Mouse (Mus musculus) liver, adult 2 months (tissue): Measurements from ENCODE around the gene Qrsl1. TPM values are rescaled to one million over a fixed set of nuclear protein-coding genes. Genes with fewer than 3 reads are reported as not detected.

Source experiments
- DNase-seq: peaks from one replicate; pipeline ENCODE4 v3.0.0-alpha.2; 2011; ENCODE audit warnings: low read depth, low spot score; ENCODE audit errors: extremely low read depth
- H3K27ac ChIP-seq: fragments of 200-500 bp; replicated peaks from 2 replicates; pipeline ENCODE4 v1.5.1; 2012; ENCODE audit warnings: low read depth, mild to moderate bottlenecking, control low read depth, inconsistent platforms, low read length; ENCODE audit not compliant: insufficient read depth
- H3K27me3 ChIP-seq: fragments of 200-500 bp; 2 replicates; pipeline ENCODE4 v1.6.1; 2012; ENCODE audit warnings: mild to moderate bottlenecking, moderate library complexity, low read length, inconsistent platforms; ENCODE audit not compliant: control insufficient read depth, insufficient read depth
- H3K36me3 ChIP-seq: fragments of 200-500 bp; 2 replicates; pipeline ENCODE4 v1.6.1; 2012; ENCODE audit warnings: low read length, inconsistent platforms; ENCODE audit not compliant: control insufficient read depth, insufficient read depth
- H3K4me1 ChIP-seq: fragments of 200-500 bp; 2 replicates; pipeline ENCODE4 v1.6.1; 2011; ENCODE audit warnings: low read length; ENCODE audit not compliant: control insufficient read depth, insufficient read depth
- H3K4me3 ChIP-seq: fragments of 200-500 bp; 2 replicates; pipeline ENCODE4 v1.5.1; 2011; ENCODE audit warnings: low read depth, mild to moderate bottlenecking, control low read depth, low read length, moderate library complexity; ENCODE audit not compliant: insufficient read depth
- H3K79me2 ChIP-seq: fragments of 200-500 bp; 2 replicates; pipeline ENCODE4 v1.6.1; 2012; ENCODE audit warnings: inconsistent platforms, mild to moderate bottlenecking, low read length, moderate library complexity; ENCODE audit not compliant: control insufficient read depth, insufficient read depth
- H3K9ac ChIP-seq: fragments of 200-500 bp; 2 replicates; pipeline ENCODE4 v1.6.1; 2012; ENCODE audit warnings: low read depth, mild to moderate bottlenecking, control low read depth, inconsistent platforms, low read length
- CTCF ChIP-seq: fragments of 200-500 bp; IDR thresholded peaks from 2 replicates; pipeline ENCODE4 v1.5.1; 2011; ENCODE audit warnings: low read depth, low read length, control low read depth
- POLR2A ChIP-seq: fragments of 200-500 bp; IDR thresholded peaks from 2 replicates; pipeline ENCODE4 v1.6.1; 2011; ENCODE audit warnings: low read length, control low read depth; ENCODE audit not compliant: insufficient read depth; ENCODE audit errors: extremely low read depth
- WGBS: fragments of 180-500 bp; shearing (Covaris S2); methylation state at CpG from one replicate; pipeline ENCODE4 v1.1.7; 2018; 5-methylcytosine and 5-hydroxymethylcytosine counted together
- polyA plus RNA-seq: library from polyadenylated mRNA; depleted of rRNA; stranded (reverse); fragments of >200 nt; gene quantifications from 2 replicates; pipeline ENCODE4 v1.2.3, GENCODE M21; 2012
- total RNA-seq: library from RNA; depleted of rRNA; stranded (reverse); fragments of >200 nt; gene quantifications from 2 replicates; pipeline ENCODE4 v1.2.3, GENCODE M21; 2014

The Qrsl1 gene
- total and polyA plus RNA-seq, 2 experiments, result 3.1 to 5.9 TPM

DNA sequence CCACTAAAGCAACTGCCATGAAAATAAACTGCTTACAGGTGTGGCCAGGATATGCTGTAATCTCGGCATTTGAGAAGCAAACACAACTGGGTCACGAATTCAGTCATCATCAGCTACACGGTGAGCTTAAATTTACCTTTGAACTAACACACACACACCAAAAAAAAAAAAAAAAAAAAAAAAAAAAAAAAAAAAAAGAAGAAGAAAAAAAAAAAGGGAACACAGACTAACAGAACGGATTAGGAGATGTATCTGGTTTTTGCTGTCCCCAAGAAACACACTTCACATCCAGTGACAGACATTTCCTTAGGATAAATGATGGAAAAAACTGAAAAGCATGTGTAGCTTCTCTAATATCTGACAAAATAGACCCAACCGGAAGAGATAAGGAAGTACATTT lies 49.6 kb downstream of the Qrsl1 start:
- Histone ChIP-seq H3K79me2 (no peaks in the 10 kb centered on the region), H3K27me3 (no peaks in the 10 kb centered on the region), H3K27ac (no peak overlapping the region), H3K4me1 (no peaks in the 10 kb centered on the region), H3K36me3 (no peaks in the 10 kb centered on the region), H3K9ac (no peak overlapping the region), H3K4me3 (no peak overlapping the region)
- 69% methylated on average over 5 of the region's 5 CpGs for WGBS
- TF ChIP-seq POLR2A (no peak), CTCF (no peak)
- DNase-seq, result no peak

DNA sequence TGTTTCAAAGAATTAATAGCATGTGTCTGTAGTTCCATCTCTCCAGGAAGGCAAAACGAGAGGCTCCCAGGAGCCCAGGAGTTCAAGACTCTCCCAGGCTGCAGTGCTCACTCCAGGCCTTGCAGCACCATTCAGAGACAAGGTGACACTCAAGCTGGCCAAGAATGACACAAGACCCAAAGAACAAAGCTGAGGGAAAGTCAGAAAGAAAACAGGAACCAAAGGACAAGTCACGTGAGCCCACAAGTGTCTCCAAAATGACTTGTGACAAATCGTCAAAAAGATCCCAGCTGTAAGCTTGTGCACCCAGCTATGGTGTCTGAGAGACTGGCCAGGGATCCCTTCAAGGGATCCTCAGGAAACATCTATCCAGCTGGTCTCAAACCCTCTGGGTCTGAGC lies 52.1 kb downstream of the Qrsl1 start:
- Histone ChIP-seq H3K4me1 (no peaks in the 10 kb centered on the region), H3K9ac (no peak overlapping the region), H3K79me2 (no peaks in the 10 kb centered on the region), H3K27ac (no peak overlapping the region), H3K27me3 (no peaks in the 10 kb centered on the region), H3K36me3 (no peaks in the 10 kb centered on the region), H3K4me3 (no peak overlapping the region)
- TF ChIP-seq CTCF, result no peak
- WGBS, result 81% methylated on average over 3 of the region's 3 CpGs
- no peak for DNase-seq

DNA sequence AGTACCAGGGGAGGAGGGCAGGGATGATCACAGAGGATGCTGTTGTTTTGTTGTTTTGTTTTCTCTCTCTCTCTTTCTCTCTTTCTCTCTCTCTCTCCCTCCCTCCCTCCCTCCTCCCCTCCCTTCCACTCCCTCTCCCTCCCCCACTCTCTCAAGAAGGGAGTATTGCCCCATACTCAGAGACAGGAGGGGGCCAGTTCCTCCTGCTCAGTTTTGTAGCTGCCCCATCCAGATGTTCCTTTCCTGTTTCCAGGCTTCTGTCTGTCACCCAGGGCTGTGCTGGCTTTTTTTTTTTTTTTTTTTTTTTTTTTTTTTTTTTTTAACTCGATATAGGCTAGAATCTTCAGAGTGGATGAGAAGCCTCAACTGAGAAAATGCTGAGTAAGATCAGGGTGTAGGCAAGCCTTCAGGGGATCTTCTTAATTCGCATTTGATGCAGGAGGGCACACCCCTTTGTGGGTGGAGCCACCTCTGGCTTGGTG lies 55.4 kb downstream of the Qrsl1 start:
- Histone ChIP-seq H3K4me3 (no peak overlapping the region), H3K4me1 (no peaks in the 10 kb centered on the region), H3K36me3 (no peaks in the 10 kb centered on the region), H3K79me2 (no peaks in the 10 kb centered on the region), H3K27me3 (no peaks in the 10 kb centered on the region), H3K9ac (no peak overlapping the region), H3K27ac (no peak overlapping the region)
- WGBS, result 80% methylated on average over 2 of the region's 2 CpGs
- DNase-seq, result no peak
- TF ChIP-seq CTCF, result no peak
- no peak for TF ChIP-seq POLR2A

DNA sequence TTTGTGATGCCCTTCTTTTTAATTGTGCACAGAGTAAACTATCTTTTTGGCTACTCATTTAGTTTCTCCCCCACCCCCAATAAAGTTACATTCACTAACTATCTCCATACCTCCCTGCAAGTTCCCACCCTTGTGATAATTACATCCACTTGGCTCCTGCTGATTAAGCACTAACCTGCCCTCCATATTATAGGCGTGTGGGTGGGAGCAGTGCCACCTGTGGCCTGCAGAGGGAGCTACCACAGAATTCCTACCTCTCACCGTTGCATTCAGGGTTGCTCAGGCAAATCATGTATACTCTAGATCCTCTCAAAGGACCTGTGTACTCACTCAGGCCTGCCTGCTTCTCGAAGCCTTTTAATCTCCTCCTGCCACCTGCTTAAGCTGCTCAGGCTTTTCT lies 56.1 kb downstream of the Qrsl1 start:
- Histone ChIP-seq H3K79me2 (no peaks in the 10 kb centered on the region), H3K4me1 (no peaks in the 10 kb centered on the region), H3K27me3 (no peaks in the 10 kb centered on the region), H3K27ac (no peak overlapping the region), H3K36me3 (no peaks in the 10 kb centered on the region), H3K4me3 (no peak overlapping the region), H3K9ac (no peak overlapping the region)
- WGBS, result 91% methylated on average over 3 of the region's 3 CpGs
- TF ChIP-seq CTCF (0 out of 2 replicates have a peak, but pooled peaks have one; percentile 5), POLR2A (no peak)
- no peak for DNase-seq

DNA sequence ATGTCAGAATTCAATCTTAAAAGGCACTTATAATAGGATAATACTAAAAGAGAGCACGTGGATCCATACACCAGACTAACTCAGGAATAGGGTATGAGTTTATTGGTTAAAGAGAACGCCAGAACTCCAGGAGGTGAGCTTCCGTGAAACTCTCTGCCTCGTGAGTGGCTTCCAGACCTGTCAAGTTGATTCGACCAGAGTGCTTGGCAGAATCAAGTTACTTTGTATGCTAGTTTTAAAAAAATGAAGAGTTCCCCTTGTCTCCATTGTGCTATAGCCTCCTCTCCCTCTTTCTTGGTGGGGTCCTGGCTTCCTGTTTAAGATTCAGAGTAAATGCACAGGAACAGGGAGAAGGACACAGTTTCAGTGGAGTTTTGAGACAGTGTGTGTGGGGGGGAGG lies 60.1 kb downstream of the Qrsl1 start:
- no peaks in the 10 kb centered on the region for H3K4me1 ChIP-seq
- no peaks in the 10 kb centered on the region for H3K27me3 ChIP-seq
- H3K9ac ChIP-seq, result no peak overlapping the region
- H3K36me3 ChIP-seq, result no peaks in the 10 kb centered on the region
- TF ChIP-seq POLR2A, result no peak
- TF ChIP-seq CTCF, result no peak
- DNase-seq, result no peak
- no peaks in the 10 kb centered on the region for H3K79me2 ChIP-seq
- H3K27ac ChIP-seq, result no peak overlapping the region
- WGBS, result 81% methylated on average over 5 of the region's 5 CpGs
- no peak overlapping the region for H3K4me3 ChIP-seq

DNA sequence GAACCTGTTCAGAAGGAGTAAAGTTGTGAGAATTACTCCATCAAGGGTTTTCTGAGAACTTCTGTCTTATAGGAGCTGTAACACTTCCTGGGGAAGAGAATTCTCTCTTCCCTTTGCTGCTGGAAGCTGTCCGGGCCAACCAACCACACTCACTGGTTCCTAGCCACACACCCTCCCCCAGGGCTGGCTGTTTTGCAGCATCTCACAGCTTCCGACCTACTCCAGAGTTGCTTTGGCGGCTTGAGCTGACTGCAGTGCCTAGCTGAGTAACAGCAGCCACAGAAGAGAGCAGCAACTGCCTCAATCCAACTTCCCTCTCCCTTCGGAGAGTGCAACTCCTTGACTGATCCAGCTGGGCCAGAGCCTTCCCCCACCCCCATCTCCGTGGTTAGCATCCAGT lies 68.7 kb downstream of the Qrsl1 start:
- Histone ChIP-seq H3K27me3 (no peaks in the 10 kb centered on the region), H3K4me3 (no peak overlapping the region), H3K9ac (no peak overlapping the region), H3K4me1 (peaks cover 1% of the 10 kb centered on the region; the same call in 1 of the 2 replicates), H3K79me2 (no peaks in the 10 kb centered on the region), H3K27ac (no peak overlapping the region), H3K36me3 (no peaks in the 10 kb centered on the region)
- WGBS, result 69% methylated on average over 5 of the region's 5 CpGs
- no peak for DNase-seq
- TF ChIP-seq CTCF (no peak), POLR2A (no peak)
